Mouse (Mus musculus) lung, adult 2 months (tissue): Measurements from ENCODE around the gene Eif4g3. TPM values are rescaled to one million over a fixed set of nuclear protein-coding genes. Genes with fewer than 3 reads are reported as not detected.

ENCODE experiments used
- DNase-seq: peaks from one replicate; pipeline ENCODE4 v3.0.0; 2022
- H3K4me1 ChIP-seq: fragments of 200-500 bp; 2 replicates; pipeline ENCODE4 v1.6.1; 2011; ENCODE audit warnings: low read length; ENCODE audit not compliant: control insufficient read depth, insufficient read depth
- H3K4me3 ChIP-seq: fragments of 200-500 bp; replicated peaks from 2 replicates; pipeline ENCODE3; 2011; ENCODE audit warnings: low read depth, mild to moderate bottlenecking, control low read depth, low read length; ENCODE audit errors: extremely low read depth
- CTCF ChIP-seq: fragments of 200-500 bp; IDR thresholded peaks from 2 replicates; pipeline ENCODE4 v1.5.1; 2011; ENCODE audit warnings: mild to moderate bottlenecking, low read length, control low read depth; ENCODE audit not compliant: insufficient read depth
- POLR2A ChIP-seq: fragments of 200-500 bp; IDR thresholded peaks from 2 replicates; pipeline ENCODE4 v1.6.1; 2011; ENCODE audit warnings: low read depth, mild to moderate bottlenecking, control low read depth, low read length, borderline replicate concordance; ENCODE audit errors: extremely low read depth
- WGBS: fragments of 180-500 bp; shearing (Covaris S2); methylation state at CpG from one replicate; pipeline ENCODE4 v1.1.7; 2018; 5-methylcytosine and 5-hydroxymethylcytosine counted together
- polyA plus RNA-seq: library from polyadenylated mRNA; depleted of rRNA; stranded (reverse); fragments of >200 nt; gene quantifications from 2 replicates; pipeline ENCODE4 v1.2.3, GENCODE M21; 2012

The Eif4g3 gene
- polyA plus RNA-seq, 1 experiment: 69.8 TPM

DNA sequence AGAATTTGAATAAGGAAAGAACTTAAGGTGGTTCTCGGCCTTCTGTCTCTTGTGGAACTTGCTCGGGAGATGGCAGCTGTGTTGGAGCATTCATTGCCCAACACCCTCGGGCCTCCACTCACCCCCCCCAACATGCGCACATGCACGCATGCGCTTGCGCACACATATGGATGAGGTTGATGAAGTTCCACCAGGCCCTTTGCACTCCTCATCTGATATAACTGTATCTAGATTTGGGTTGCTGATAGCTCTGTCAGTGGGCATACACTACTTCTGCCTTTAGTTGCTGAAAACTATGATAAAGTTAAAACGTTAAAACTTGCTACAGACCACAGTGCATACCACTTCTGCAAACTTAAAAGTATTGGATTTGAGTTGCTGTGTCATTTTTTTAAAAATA lies 89.6 kb downstream of the Eif4g3 start:
- 84% methylated on average over 8 of the region's 8 CpGs for WGBS
- Histone ChIP-seq H3K4me3 (no peak overlapping the region), H3K4me1 (no peaks in the 10 kb centered on the region)
- no peak for TF ChIP-seq POLR2A
- TF ChIP-seq CTCF: no peak
- DNase-seq: no peak

DNA sequence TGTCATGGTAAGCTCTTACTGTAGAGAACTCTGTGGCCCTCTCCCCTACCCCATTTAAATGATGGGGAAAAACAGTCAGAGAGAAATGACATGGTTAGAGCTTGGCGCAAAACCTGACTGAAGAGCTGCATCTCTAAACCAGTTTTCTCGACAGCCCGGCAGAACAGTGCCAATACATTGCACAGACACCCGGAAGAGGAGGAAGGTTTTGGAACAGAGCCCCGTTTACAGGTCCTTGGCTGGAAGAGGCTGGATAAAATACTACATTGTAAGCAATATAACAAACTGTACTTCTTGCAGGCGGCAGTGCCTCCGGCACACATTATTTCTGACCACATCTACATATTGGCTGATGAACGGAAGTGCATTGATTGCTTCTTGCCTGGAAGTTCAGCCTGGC lies 91.3 kb downstream of the Eif4g3 start:
- H3K4me1 ChIP-seq: no peaks in the 10 kb centered on the region
- TF ChIP-seq POLR2A (no peak), CTCF (no peak)
- no peak overlapping the region for H3K4me3 ChIP-seq
- DNase-seq: no peak
- WGBS: 50% methylated on average over 8 of the region's 8 CpGs

DNA sequence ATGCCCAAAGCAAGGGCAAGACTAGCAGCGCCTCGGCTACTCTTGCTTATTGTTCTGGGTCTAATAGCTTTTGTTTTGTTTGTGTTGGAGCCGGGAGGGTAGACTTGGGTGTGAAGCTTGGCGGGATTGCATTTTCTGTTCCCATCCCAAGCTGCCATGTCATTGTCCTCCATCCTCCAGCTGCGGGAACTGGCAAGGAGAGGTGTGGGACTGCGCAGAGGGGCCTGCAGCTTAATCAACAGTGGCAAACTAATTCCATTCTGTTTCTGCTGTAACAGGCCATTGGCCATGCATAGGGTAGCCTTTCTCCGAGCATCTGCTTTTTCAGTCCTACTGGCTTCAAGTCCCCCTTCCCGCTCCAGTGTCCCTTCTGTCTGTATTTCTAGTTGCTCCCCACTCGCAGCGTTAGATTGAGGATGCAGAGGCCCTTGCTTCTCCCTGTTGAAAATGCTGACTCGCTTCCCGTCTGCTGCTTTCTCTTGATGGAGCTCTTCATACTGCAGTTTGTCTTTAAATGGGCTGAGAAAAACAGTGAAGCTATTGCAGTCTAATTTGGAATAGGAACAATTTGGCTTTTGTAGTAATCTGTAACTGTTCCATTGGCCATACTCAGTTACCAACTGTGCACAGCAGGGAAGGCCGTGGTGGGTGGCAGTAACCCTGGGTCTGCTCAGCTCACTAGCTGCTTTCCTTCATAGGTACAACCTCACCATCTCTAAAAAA lies 92.2 kb downstream of the Eif4g3 start:
- DNase-seq: no peak
- 74% methylated on average over 13 of the region's 13 CpGs for WGBS
- TF ChIP-seq CTCF: no peak
- TF ChIP-seq POLR2A: no peak
- H3K4me1 ChIP-seq: no peaks in the 10 kb centered on the region
- no peak overlapping the region for H3K4me3 ChIP-seq

DNA sequence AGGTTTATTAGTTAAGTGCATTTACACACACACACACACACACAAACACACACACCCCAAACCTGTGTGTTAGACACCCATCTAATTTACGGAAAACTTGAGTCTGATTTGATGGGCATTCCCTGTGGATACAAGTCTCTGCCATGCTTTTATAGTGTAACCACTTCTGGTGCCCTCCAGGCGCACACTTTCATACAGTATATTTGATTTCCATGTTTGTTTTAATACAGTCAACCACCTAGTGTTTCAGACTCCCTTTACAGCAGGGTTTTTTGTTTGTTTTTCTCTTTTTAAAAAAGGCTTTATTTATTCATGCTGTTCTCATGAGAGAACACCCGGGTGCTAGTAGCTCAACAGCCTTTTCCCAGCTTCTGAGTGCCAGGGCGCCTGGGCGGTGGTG lies 94.1 kb downstream of the Eif4g3 start:
- 75% methylated on average over 5 of the region's 5 CpGs for WGBS
- no peaks in the 10 kb centered on the region for H3K4me1 ChIP-seq
- no peak for DNase-seq

DNA sequence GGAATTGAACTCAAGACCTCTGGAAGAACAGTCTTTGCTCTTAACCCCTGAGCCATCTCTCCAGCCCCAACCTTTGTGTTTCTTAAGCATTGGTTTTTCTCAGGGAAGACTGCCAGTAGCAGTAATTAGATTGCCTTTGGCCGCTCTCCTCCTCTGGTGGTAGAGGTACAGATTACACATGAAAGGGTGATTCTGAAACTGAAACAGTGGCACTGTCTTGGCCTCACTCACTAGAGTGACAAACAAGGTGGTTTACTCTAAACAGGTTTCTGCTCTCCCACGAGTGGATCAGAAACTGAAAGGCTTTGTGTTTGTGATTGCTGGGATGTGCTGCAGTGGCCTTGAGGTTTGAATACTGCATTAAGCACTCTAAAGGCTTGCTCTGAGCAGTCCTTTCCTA lies 96.7 kb downstream of the Eif4g3 start:
- no peak for DNase-seq
- Histone ChIP-seq H3K4me1 (no peaks in the 10 kb centered on the region), H3K4me3 (no peak overlapping the region)
- WGBS: 64% methylated on average over 2 of the region's 2 CpGs
- TF ChIP-seq POLR2A: no peak
- TF ChIP-seq CTCF: no peak

More for the DNA sequence above, 94.1 kb downstream of the Eif4g3 start:
- no peak overlapping the region for H3K4me3 ChIP-seq
- TF ChIP-seq POLR2A (no peak), CTCF (no peak)

DNA sequence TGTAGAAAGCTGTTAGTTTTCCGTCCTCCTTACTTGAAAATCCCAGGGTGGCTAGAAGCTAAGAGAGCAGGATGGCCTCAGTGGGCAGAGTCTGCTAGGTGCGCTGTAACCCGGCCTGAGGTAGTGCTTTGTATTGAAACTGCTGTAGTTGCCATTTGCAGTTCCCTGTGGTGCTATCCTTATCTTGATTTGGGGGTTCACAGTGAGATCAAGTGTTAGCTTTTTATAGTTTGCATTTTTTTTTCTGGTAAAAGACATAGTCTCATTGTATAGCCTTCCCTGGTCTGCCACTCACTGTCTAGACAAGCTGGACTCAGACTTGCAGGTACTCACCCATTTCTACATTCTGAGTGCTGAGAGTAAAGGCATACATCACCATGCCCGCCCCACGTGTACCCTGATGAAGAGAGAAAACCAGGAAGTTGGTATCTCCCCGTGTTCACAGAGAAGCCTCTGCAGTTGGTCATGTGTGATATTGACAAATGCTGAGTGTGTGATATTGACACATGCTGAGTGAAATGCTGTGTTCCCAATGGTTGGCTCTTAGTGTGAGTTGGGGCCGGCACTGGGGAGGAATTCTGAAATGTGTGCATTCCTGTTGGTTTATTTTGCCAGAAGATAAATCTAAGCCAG lies 98.9 kb downstream of the Eif4g3 start:
- no peak for DNase-seq
- H3K4me3 ChIP-seq: no peak overlapping the region
- TF ChIP-seq CTCF: no peak
- TF ChIP-seq POLR2A: no peak
- H3K4me1 ChIP-seq: no peaks in the 10 kb centered on the region
- 72% methylated on average over 7 of the region's 7 CpGs for WGBS

DNA sequence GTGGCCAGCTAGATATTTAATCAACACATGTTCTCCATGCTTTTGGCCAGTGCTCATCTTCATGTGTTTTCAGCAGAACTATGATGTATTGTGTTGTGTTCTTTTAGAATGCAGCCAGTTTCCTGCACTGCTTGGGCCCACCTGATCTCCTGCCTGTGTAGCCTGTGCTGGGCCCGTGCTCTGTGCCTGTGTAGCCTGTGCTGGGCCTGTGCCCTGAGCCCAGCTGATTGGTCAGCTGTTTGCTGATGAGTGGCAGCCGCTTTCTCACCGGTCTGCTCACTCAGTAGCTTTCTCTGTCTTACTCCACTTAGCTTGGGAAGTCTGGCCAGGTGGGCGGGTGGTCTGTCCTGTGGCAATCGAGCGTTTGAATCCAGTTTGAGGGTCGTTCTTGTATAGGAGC lies 107.6 kb downstream of the Eif4g3 start:
- no peak for TF ChIP-seq POLR2A
- no peak overlapping the region for H3K4me3 ChIP-seq
- no peaks in the 10 kb centered on the region for H3K4me1 ChIP-seq
- 80% methylated on average over 7 of the region's 7 CpGs for WGBS
- no peak for DNase-seq

DNA sequence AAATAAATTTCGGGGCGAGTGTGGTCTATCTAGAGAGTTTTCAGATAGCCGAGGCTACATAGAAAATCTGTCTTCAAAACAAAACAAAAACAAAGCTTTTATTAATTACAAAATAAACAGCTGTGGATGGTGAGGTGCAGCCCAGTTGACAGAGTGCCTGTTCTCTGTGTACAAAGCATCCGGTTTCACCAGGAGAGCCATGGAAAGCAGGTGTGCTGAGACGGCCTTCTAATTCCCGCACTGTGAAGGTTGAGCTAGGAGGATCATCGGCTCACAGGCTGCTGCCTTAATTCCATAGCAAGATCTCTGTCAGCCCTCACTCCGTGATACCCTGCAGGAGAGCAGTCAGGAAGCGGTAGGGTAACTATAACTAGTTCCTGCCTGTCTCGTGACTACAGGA lies 109.0 kb downstream of the Eif4g3 start:
- no peak overlapping the region for H3K4me3 ChIP-seq
- H3K4me1 ChIP-seq: no peaks in the 10 kb centered on the region
- TF ChIP-seq CTCF (no peak), POLR2A (no peak)
- no peak for DNase-seq
- 71% methylated on average over 10 of the region's 10 CpGs for WGBS

DNA sequence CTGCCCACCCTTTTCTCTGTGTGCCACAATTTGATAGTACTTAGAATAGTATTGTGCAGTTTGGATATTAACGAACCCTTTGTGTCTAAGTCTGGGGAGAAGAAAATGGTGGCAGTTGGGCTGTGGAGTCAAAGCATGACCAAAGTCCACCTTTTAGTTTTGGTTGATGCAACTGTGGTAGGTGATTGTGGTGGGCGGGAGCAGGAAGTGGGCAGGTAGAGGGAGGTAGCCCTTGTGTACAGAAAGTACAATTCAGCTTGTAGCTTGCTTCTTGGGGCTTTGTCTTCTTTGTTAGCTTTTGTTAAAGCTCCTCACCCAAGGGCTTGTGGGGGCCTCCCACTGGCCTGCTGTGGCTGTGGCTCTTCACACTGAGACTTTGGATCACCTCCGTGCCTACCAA lies 109.6 kb downstream of the Eif4g3 start:
- TF ChIP-seq CTCF (no peak), POLR2A (no peak)
- no peaks in the 10 kb centered on the region for H3K4me1 ChIP-seq
- WGBS: 81% methylated on average over 3 of the region's 3 CpGs
- no peak overlapping the region for H3K4me3 ChIP-seq
- DNase-seq: no peak

DNA sequence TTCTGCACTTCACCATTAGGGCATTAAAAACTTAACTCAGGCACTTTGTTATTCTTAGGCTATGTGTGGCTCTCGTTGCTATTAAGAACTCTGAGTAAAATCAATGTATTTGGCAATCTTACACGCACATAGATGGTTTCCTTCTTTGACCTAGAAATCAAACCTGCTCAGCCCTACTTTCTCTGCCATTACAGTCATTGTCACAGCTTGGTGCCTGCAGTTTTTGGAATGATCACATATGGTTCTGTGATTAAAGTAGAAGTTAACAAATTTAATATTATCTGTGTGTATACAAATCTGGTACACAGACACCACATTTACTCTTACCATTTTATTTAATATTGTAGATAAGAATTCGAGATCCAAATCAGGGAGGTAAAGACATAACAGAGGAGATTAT lies 112.1 kb downstream of the Eif4g3 start:
- TF ChIP-seq POLR2A (no peak), CTCF (no peak)

More for the DNA sequence above, 112.1 kb downstream of the Eif4g3 start:
- 92% methylated on average over 3 of the region's 3 CpGs for WGBS
- H3K4me3 ChIP-seq: no peak overlapping the region
- no peak for DNase-seq
- no peaks in the 10 kb centered on the region for H3K4me1 ChIP-seq
